Mouse (Mus musculus): Measurements from ENCODE around the gene Dusp22.

- TF ChIP-seq TAL1 (IDR thresholded peaks at IDR 0.05; ENCODE audit: low read length) = no peak
- no peak for TF ChIP-seq GATA1 (IDR thresholded peaks at IDR 0.05; ENCODE audit: low read length)
Observed at GRCm38 (mm10) chr13:30722601-30723000, 62.8 kb downstream of the Dusp22 start.
